Mouse (Mus musculus) cerebellum, adult 11-12 months (tissue): ENCODE measurements around the gene Shprh.
"Not testable (repeated sequence)": the region's sequence is repeated elsewhere in the genome, so short reads cannot be mapped to it uniquely, and the experiment has no call there.

Source experiments
- DNase-seq: peaks from one replicate; pipeline ENCODE4 v3.0.0; 2022

Gene Shprh

GRCm38 (mm10) chr10:11148884-11149741, at the start of gene Shprh:
Gene Shprh (plus strand): TSS chr10:11149427.
- peak; percentile 99 for DNase-seq

DNA sequence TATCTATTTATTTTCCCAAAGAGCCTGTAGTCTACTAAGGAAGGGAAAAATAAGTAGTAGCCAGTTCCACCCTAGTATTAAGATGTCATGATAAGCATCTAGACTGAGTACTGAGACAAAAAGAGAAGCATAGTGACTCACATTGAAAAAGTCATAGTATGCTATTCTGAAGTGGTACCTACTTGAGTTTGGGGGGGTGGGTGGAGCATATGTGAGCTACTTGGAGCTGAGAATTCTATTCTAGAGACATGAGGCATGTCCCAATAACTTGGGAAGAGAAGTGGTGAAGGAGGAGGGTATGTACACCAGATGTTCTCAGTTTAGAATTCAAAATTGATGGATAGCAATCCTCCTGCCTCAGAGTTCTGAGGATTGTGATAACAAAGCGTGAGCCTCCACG, 27.4 kb upstream of the Shprh start:
- DNase-seq = no peak

DNA sequence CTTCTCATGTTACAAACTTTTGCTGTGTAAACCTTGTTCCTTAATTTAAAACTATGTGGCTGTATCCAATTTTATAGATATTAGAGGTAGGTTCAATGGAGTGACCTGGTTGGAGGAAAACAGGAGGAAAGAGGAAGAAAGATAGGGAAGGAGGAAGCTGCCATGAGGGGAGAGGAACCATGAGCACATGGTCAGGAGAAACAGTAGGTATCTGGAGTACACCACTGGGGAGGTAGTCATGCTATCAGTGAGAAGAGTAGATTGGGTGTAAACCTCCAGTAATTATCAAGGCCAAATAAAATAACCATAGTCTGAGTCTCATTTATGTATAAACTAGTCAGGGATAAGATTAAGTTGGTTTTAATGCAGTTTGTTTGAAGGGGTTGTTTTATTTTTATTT, 3.6 kb upstream of the Shprh start:
- no peak for DNase-seq

- DNase-seq = no peak
These were observed 781 bp upstream of the Shprh start for GRCm38 (mm10) chr10:11148446-11148845.

DNA sequence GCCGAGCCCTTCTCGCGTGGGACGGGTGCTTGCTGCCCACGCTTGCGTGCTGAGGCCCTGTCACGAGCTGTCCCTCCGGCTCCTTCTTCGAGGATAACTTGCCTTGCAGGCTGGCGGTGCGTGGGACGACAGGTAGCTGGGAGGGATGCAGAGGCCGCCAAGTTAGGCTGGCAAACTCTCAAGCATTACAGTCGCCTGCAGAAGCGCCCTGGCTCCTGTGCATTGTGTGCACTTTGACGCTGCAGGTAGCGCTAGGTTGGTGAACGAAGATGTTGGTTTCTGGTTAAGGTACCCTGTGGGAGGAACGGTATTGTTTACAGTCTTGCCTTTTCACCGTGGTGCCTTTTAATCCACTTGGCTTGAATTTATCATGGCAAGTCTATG, 507 bp downstream of the Shprh start:
- DNase-seq = peak; percentile 81

- no peak for DNase-seq
These were observed 2.4 kb downstream of the Shprh start for GRCm38 (mm10) chr10:11151644-11152043.

GRCm38 (mm10) chr10:11157039-11157438, 7.8 kb downstream of the Shprh start:
- DNase-seq = no peak

DNA sequence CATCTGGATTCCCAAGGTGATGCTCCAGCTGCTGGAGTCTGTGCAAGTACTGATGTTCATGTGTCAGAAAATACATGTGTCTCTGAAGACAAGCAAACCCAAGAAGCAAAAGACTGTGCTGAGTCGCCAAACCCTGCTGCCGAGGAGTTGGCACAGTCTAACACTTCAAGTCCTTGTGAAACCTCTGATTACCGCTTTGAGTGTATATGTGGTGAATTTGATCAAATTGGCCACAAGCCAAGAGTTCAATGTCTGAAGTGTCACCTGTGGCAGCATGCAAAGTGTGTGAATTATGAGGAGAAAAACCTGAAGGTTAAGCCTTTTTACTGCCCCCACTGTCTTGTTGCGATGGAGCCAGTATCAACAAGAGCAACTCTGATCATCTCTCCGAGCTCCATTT, 15.3 kb downstream of the Shprh start:
- DNase-seq = no peak

DNA sequence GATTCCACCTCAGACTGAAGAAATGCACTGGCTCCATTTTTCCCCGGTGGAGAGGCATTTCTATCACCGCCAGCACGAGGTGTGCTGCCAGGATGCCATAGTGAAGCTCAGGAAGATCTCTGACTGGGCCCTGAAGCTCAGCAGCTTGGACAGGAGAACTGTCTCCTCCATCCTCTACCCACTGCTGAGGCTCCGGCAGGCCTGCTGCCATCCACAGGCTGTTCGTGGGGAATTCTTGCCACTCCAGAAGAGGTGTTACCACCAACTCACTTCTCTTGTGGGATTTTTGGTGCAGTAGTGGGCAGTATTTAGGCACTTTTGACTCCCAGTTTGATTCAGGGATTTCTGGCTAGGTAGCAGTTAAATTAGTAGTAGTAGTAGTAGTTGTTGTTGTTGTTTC, 21.0 kb downstream of the Shprh start:
- DNase-seq = no peak

- no peak for DNase-seq
These were observed 22.4 kb downstream of the Shprh start for GRCm38 (mm10) chr10:11171615-11172014.

DNA sequence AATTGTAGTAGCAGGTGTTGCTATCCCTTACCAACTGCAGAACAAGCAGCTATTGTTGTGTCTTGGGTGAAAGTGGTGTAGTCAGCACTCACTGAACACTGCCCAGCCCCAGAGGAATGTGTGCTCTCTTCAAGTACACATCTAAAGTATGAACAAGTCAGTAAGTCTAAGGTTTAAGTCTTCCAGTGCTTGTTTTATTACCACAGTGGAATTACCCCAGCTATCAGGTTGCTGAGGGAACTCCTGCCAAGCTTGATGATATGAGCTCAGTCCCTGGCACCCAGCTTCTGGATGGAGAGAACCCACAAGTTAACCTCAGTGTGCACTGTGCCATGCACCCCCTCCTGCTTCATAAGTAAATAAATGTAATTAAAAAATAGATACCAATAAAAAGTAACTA, 23.3 kb downstream of the Shprh start:
- no peak for DNase-seq

- no peak for DNase-seq
These were observed 26.7 kb downstream of the Shprh start for GRCm38 (mm10) chr10:11175801-11176482.

GRCm38 (mm10) chr10:11180077-11180476, 30.9 kb downstream of the Shprh start:
- no peak for DNase-seq

DNA sequence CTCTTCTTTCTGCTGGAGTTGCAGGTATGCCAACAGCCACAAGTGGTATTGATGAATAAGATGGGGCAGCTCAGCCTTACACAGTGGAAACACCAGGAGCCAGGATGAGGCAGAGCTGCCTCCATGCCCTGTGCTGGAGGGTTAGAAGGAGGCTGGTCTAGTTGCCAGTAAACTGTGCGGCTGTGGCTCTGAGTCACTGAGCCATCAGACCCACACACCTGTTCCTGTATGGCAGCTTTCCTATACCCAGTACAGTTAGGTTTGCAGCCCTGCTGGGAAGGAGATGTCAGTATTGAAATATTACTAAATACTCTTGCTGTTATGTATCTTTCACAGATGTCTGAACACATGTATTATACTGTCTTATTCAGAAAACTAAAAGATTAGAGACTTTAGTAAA, 48.1 kb downstream of the Shprh start:
- peak; percentile 23 for DNase-seq

DNA sequence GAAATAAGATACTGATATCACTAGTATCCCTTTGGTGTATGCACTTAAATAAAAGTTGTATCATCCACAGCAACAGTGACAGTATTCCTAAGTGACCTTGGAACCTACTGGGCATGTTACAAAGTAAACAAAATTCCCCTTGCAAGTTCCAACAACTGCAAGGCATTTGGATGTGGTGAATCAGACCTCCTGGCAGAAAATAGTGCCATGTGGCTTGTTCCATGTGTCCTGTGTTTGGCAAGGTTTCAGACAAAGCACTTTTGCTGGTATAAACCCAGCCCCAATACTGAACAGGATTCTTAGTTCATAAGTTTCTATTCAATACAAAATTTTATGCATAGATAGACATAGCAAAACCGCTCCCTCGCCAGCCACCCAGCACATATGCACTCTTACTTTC, 49.1 kb downstream of the Shprh start:
- peak; percentile 15 for DNase-seq

DNA sequence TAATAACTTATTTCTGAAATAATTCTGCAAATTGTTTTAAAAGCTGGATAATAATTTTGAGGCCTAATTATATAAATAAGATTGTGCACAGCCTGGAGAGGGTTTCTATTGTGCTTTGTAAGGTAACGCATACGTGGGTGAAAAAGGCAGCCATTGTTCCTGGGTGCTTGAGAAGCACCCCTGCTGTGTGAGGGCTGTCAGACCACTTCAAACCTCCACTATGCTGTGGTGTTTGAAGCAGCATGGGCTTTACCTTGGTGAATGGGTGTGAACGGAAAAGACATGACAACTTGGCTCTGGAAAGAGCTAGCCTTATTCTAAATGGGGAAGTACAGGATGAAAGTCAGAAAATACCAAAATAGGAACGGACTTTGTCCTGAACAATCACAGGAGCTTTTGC, 50.8 kb downstream of the Shprh start:
- no peak for DNase-seq

DNA sequence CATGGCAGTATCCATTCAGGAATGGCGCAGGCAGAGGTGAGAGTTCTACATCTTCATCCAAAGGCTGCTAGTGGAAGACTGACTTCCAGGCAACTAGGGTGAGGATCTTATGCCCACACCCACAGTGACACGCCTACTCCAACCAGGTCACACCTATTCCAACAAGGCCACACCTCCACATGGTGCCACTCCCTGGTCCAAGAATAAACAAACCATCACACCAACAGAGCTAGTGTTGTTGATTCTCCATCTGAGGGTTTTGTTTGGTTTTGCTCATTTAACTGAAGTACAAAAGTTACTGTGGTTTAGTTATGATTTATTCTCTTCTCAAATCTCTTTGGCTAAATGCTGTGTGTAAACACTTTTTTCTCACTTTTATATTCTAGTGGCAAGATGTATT, 56.7 kb downstream of the Shprh start:
- not testable (repeated sequence) for DNase-seq

- DNase-seq = no peak
These were observed 59.4 kb downstream of the Shprh start for GRCm38 (mm10) chr10:11208670-11209069.

DNA sequence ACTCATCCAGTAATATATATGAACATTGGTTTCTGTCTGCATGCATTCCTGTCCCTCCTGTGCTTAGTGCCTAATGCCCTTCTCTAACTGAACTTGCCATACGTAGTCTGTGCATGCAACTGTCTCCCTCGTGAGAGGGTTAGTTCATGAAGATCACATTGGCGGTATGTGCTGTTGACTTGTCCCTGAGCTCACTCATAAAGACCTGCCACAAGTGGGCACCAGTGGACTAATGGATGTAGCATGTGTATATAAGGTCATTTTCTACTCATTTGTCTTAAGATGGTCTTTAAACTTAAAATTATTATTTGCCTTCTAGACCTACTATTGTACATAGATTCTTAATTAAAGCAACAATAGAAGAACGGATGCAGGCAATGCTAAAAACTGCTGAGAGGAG, 62.8 kb downstream of the Shprh start:
- DNase-seq = no peak

DNA sequence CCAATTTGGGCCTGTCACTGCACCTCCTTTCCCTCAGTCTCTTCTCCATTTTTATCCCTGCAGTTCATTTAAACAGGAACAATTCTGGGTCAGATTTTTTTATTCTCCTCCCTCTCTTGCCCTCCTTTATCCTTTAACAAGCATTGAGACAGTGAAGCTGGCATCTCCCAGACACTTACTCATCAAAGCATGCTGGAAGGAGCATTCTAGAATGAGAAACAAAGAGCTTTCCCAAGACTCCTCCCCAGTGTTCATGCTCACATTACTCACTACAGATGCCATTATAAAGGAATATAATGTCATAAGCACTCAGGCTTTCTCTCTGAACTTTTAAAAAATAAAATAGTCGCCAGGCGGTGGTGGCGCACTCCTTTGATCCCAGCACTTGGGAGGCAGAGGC, 77.2 kb downstream of the Shprh start:
- DNase-seq = no peak

DNA sequence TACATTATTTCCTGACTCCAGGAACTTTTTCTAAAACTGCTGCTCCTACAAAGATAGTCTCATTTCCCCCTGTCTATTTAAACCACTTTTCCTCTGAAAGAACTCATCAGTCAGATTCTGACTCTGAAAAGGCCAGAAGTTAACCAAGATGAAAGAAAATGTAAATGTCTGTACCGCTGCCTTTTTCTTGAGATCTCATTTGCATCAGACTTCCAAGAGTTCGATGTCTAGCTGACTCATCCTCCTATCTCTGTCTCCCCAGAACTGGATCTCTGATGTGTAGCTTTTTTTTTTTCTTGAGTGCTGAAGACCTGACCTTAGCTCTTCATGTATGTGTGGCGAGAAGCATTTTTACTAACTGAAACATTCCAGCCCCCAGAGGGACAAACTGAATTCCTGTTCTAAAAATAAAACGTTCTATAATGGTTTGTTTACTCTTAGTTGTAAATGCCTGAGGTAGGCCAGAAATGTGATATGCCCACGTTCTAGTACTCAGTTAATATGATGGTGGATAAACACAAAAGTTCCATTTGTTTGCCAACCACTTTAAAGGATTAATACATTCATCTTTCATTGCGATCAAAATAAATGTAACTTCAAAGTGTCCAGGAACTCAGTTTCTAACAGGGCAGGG, 80.4 kb downstream of the Shprh start:
- no peak for DNase-seq

- no peak for DNase-seq
These were observed 84.0 kb downstream of the Shprh start for GRCm38 (mm10) chr10:11233208-11233607.

GRCm38 (mm10) chr10:11242988-11243387, 93.8 kb downstream of the Shprh start:
- not testable (repeated sequence) for DNase-seq

GRCm38 (mm10) chr10:11248210-11248609, 99.0 kb downstream of the Shprh start:
- no peak for DNase-seq
